Mouse (Mus musculus): ENCODE results near the gene Nr5a2. TPM values are rescaled to one million over a fixed set of nuclear protein-coding genes. Genes with fewer than 3 reads are reported as not detected.

Gene Nr5a2
- total RNA-seq, 2 experiments from 2014 or later, result not detected

- ATAC-seq (replicated peaks; ENCODE audit: poor library complexity, severe bottlenecking), result no peak
Observed at GRCm38 (mm10) chr1:136911996-136912395, 48.3 kb downstream of the Nr5a2 start.

GRCm38 (mm10) chr1:136911594-136911860, 48.7 kb downstream of the Nr5a2 start:
- no peak for ATAC-seq (replicated peaks; ENCODE audit: poor library complexity, severe bottlenecking)

DNA sequence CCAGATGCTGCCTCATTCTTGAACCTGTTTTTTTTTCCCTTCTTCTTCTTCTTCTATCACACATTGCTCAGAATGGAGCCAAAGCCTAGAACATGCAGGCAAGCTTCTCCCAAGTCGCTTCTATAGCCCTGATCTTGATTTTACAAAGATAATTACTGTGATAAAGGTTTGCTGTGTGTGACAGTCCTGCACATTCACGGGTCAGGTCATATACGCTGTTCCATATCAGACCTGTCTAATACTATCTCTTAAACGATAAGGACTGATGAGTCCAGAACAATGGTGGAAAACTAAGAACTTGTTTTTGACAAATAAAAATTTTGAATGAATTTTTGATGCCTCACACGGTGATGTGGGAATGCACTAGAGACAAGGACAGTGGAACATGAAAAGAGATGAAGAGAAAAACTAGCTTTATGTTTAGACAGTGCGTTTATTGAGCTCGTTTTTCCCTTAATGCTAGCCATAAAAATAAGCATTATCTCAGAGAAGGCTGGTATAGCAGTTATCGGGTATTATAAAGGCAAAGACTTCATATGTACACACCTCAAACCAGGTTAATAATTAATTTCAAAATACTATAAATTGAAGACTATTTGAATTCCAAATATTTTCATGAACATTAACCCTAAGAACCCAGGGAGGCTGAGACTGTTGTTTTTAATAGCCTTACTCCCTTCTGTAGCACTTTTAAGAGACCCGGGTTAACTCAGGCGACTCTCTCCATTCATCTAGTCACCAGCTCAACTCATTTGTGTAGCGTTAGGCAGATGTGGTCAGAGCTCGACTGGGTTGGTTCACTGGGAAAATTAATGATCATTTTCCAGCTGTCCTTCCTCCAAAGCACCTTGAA, 49.3 kb downstream of the Nr5a2 start:
- ATAC-seq (replicated peaks; ENCODE audit: poor library complexity, severe bottlenecking), result no peak

DNA sequence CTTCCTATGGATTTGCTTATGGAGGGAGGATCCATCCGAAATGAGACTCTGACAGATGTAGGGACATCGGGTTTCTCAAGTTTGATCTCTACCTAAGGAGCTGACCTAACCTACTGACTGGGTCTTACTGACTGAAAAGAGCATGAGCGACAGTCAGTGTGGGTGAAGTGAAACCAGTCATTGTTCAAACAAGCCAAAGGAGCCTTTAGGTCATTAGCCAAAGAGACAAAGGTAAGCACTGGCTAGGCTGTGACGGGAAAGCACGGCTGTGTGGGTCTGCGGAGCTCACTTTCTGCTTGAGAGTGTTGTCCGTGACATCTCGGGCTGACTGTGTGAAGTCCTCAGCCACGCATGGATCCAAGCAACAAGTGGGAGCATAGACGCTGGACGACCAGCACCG, 50.1 kb downstream of the Nr5a2 start:
- ATAC-seq (replicated peaks; ENCODE audit: poor library complexity, severe bottlenecking), result no peak

- no peak for ATAC-seq (replicated peaks; ENCODE audit: poor library complexity, severe bottlenecking)
Observed at GRCm38 (mm10) chr1:136909494-136910037, 50.7 kb downstream of the Nr5a2 start.

GRCm38 (mm10) chr1:136898130-136898529, 62.1 kb downstream of the Nr5a2 start:
- ATAC-seq (replicated peaks; ENCODE audit: poor library complexity, severe bottlenecking), result no peak

- ATAC-seq (replicated peaks; ENCODE audit: poor library complexity, severe bottlenecking), result no peak
Observed at GRCm38 (mm10) chr1:136896351-136896750, 63.9 kb downstream of the Nr5a2 start.

DNA sequence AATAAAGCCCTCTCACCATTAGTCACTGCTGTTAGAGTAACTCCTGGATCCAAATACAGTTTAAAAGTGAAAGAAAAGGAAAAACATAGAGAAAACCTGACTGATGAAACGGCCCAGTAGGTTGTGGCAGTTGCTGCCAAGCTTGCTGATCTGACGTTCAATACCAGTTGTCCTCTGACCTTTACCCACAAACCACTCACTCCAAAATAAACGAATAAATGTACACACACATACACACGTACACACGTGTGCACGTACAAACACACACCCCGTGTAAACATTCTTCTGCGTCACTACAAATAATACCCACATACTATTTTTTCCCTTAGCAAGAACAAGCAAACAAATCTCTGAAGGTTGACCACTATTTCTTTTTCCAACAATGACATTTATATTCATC, 64.4 kb downstream of the Nr5a2 start:
- ATAC-seq (replicated peaks; ENCODE audit: poor library complexity, severe bottlenecking), result no peak

DNA sequence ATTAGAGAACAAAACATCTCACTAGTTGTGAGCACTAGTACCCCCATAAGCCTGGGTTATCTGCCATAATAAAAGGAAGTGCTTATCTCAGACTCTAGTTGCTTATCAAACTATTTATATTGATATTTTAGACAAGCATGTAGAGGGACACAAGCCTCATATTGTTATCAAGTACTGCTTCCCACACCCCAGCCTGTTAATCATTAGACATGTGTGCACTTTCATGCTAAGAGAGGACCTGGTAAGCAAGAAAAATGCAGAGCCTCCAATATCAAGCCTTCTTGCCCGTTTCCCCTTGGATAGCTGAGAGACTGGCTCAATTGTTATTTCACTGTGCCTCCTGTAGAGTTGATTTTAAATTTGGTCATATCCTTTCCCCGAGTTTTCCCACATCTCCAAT, 65.5 kb downstream of the Nr5a2 start:
- ATAC-seq (replicated peaks; ENCODE audit: poor library complexity, severe bottlenecking), result no peak

DNA sequence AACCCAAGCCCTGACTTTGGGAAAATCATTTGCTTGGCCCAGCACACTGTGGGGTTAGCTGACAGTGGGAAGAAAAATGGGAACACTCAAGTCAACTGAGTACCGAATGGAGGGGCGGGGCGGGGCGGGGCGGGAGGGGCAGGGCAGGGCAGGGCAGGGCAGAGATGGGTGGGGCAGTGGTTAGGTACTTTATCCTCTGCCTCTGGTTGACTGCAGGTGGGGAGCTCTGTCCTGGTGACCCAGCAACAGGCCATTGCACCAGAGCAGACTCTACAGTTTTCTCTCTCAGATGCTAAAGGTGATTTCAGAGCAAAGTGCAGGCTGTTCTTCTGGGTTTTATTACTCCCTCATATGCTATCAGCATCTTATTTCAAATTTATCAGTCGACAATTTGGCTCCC, 67.1 kb downstream of the Nr5a2 start:
- no peak for ATAC-seq (replicated peaks; ENCODE audit: poor library complexity, severe bottlenecking)

DNA sequence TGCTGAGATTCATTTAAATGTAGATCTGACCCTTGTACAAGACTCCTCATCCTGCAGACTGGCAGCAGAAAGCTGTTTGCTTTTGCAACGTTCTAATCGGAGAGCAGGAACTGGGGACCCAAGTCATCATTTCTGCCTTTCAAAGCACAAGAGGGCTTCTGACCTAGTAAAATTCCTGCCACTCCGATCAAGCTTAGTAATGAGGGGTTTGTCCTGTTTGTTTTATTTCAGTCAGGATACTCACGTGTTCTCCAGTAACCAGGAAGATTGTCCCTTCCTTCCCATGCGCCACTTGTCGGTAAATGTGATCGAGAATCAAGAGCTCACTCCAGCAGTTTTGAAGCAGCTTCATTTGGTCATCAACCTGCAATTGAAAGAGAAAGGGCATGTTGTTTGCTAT, 69.8 kb downstream of the Nr5a2 start:
- no peak for ATAC-seq (replicated peaks; ENCODE audit: poor library complexity, severe bottlenecking)

DNA sequence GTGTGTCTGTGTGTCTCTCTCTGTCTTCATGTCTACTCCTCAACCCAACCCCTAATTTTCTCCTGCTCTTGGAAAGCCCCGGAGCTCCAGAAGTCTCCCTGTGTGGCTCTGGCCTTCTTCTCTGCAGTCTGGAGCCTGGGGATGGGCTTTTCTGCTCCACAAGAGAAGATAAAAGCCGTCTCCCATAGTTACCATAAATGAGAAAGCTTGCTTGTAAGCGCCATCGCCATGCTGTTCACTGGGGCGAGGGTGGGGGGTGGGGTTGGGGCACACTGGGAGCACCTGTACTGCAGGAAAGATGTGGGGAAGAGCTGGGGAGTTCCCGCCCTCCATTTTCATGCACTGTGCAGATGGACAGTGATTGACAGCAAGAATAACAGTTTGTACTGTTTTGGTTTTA, 71.5 kb downstream of the Nr5a2 start:
- no peak for ATAC-seq (replicated peaks; ENCODE audit: poor library complexity, severe bottlenecking)

GRCm38 (mm10) chr1:136886678-136887077, 73.6 kb downstream of the Nr5a2 start:
- ATAC-seq (replicated peaks; ENCODE audit: poor library complexity, severe bottlenecking), result no peak

GRCm38 (mm10) chr1:136883458-136884174, 76.6 kb downstream of the Nr5a2 start:
- ATAC-seq (replicated peaks; ENCODE audit: poor library complexity, severe bottlenecking), result no peak

DNA sequence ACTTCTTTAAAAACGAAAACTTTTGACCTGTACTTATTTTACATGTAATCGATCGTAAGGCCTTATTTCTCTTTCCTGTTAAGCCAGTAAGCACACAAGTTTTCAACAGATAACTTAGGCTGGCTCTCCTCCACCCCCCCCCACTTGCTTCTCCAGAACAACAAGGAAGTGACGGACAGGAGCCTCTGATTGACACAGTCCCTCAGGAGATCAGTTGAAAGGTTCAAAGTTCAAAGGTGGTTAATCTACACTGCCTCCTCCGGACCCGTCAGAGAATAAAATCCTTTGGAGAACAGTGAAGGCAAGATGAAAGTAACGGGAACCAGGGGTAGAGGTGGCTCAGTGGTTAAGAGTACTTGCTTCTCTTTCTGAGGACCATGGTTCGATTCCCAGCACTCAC, 80.0 kb downstream of the Nr5a2 start:
- no peak for ATAC-seq (replicated peaks; ENCODE audit: poor library complexity, severe bottlenecking)

- no peak for ATAC-seq (replicated peaks; ENCODE audit: poor library complexity, severe bottlenecking)
Observed at GRCm38 (mm10) chr1:136875006-136875405, 85.2 kb downstream of the Nr5a2 start.

- no peak for ATAC-seq (replicated peaks; ENCODE audit: poor library complexity, severe bottlenecking)
Observed at GRCm38 (mm10) chr1:136868955-136869354, 91.3 kb downstream of the Nr5a2 start.

GRCm38 (mm10) chr1:136868285-136868684, 92.0 kb downstream of the Nr5a2 start:
- ATAC-seq (replicated peaks; ENCODE audit: poor library complexity, severe bottlenecking), result no peak

GRCm38 (mm10) chr1:136866481-136867092, 93.7 kb downstream of the Nr5a2 start:
- no peak for ATAC-seq (replicated peaks; ENCODE audit: poor library complexity, severe bottlenecking)

DNA sequence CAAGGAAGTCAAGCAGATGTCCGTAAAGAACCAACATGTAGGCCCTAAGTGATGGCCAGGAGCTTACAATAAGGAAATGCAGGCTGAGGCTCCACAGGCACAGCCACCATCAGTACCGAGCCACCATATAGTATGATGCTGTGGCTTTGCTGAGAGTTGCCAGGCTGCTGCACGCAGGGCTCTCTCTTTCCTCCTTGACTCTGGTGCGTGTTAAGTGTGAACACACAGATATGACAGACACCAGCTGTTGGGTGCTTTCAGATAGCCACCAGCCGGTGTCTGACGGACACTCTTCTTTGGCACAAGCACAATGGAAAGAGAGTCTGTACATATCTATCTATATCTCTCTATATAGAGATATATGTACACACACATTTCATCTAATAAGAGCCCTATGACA, 97.0 kb downstream of the Nr5a2 start:
- ATAC-seq (replicated peaks; ENCODE audit: poor library complexity, severe bottlenecking), result no peak

- ATAC-seq (replicated peaks; ENCODE audit: poor library complexity, severe bottlenecking), result no peak
Observed at GRCm38 (mm10) chr1:136859454-136859853, 100.8 kb downstream of the Nr5a2 start.
